Mouse (Mus musculus) cerebellum, adult 2 months (tissue): ENCODE data around the gene Rpa2.
"Not testable (repeated sequence)": the region's sequence is repeated elsewhere in the genome, so short reads cannot be mapped to it uniquely, and the experiment has no call there.

Experiments used
- CTCF ChIP-seq: fragments of 200-500 bp; IDR thresholded peaks from 2 replicates; pipeline ENCODE4 v1.5.1; 2011; ENCODE audit warnings: low read depth, mild to moderate bottlenecking, control low read depth, low read length, moderate library complexity, borderline replicate concordance; ENCODE audit not compliant: insufficient read depth
- POLR2A ChIP-seq: fragments of 200-500 bp; IDR thresholded peaks from 2 replicates; pipeline ENCODE4 v1.6.1; 2011; ENCODE audit warnings: low read length, control low read depth, borderline replicate concordance; ENCODE audit not compliant: insufficient read depth

DNA sequence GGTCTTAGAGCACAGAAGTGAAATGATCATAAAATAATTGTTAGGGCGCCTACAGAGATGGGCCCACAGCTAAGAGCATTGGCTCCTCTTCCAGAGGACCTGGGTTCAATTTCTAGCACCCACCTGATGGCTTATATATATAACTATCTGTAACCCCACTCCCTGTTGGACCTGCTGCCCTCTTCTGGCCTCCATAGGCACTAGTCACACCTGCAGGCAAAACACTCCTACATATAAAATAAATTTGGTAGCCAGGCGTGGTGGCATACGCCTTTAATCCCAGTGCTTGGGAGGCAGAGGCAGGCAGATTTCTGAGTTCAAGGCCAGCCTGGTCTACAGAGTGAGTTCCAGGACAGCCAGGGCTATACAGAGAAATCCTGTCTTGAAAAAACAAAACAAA lies 5.0 kb upstream of the Rpa2 start:
- TF ChIP-seq POLR2A, CTCF: not testable (repeated sequence)
